Mouse (Mus musculus) NIH3T3 (cell line): ENCODE data around the gene Ptprc.

Experiments used
- DNase-seq: peaks from one replicate; pipeline ENCODE4 v3.0.0-alpha.2; 2012; ENCODE audit warnings: low read depth

The Ptprc gene

DNA sequence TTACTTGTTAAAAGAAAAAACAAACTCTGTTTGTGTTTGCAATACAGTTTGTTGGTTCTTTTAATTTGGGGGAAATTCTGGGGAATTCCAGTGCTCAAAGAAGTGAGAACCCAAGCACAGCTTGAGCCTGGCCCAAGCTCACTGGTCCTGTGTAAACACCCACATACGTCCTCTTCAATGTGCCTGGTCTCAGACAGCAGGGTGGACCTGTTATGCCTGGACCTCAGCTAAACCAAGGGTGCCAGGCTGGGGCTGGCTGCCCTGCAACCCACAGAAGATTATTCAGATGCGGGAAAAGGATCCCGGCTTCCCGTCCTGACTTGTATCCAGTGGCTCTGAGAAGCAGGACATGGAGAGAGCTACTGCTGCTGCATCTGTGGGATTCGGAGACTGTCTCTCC is 138.0 kb downstream of the Ptprc start:
- no peak for DNase-seq

GRCm38 (mm10) chr1:138029649-138030048 is 145.9 kb downstream of the Ptprc start:
- no peak for DNase-seq

DNA sequence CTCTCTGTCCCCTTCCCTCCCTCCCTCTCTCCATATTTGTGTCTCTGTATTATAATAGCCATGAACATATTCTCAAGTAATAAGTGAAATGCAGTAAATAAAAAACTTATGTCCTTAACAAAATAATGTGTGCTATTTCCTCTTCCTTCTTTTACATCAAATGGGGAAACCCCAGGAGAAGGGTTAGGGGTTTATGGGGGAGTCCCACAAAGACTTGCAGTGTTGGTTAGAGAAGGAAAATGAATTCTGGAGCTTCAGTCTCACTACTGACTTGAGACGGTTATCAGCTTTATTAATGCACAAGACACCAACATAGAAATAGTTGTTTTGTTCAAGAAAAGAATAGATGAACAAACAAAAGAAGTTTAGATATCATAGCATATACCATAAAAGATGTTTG is 150.2 kb downstream of the Ptprc start:
- no peak for DNase-seq

DNA sequence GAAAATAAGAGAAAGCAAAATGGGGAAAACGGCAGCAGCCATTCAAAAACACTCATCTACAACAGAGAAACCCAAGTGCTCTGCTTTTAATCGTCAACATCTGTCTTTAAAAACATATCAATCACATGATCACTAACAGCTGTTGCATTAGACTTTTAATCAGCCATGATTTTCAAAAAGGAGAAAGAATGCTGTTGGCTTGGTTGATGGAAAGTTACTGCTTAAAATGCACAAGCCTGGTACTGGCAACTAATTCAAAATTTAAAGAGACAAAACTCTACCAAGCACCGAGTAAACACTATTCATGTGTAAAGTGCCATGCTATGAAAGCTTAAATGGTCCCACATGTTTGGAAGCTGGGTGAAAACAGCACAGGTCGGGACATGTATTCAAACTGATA is 151.9 kb downstream of the Ptprc start:
- no peak for DNase-seq

DNA sequence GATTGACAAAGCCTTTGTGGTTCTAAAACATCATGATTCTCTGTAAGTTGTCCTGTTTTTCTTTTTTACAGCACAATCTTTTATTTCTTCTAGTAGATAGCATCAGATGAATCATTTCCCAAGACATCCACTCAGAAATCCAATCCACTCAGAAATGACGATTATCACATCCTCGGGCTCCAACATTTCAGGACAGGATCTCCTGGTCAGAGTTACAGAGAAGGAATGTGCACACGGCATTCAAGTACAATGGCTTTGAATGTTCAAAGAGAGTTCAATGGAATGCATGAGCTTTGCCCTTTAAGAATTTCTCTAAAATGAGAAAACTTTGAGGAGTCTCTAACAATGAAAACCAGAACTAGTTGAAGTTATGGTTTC is 152.6 kb downstream of the Ptprc start:
- DNase-seq, result no peak

DNA sequence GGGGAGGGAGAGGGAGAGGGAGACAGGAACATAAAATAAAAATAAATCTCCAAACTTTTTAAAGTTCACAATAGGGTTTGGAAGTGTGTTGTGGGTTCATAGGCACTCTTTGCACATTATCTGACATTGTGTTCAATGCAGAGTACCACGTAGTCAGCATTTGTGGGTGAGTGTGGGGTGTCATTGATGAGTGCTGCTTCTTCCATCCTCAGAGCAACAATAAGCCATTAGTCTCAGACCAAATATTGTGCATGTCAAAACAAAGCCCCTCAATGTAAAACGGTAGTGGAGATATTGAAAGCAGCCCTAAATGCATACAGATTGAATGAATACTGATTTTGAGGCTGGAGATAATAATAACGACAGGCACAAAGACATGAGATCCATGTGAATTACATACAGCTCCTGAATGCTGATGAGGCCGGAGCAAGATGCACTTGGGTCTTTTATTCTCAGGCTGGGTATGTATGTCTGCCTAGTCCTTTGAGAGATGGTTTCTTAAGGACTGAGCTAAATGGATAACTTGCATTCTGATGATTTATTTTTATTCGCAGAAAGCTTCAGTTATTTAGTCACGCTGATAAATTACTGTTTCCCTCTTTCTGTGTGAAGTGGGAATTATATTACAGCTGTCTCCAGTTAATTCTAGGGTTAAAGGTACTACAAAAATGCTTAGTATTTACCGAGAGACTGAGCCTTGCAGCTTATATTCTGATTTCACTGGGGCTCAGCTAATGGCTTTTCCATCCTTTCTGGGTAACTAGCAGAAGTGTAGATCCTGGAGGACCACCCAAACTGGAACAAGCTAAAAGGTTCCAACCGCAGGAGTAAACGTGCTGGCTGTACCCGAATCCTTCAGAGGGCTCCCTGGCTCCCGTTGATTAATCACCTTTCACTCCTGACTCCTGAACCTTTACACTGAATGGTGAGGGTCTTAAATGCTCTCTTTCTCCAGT is 153.3 kb downstream of the Ptprc start:
- no peak for DNase-seq
